Mouse (Mus musculus) heart, embryonic 10.5 days (tissue): ENCODE results near the gene Bard1. TPM values are rescaled to one million over a fixed set of nuclear protein-coding genes. Genes with fewer than 3 reads are reported as not detected.

Source experiments
- DNase-seq: peaks from one replicate; pipeline ENCODE4 v3.0.0-alpha.2; 2017; ENCODE audit warnings: low spot score
- H3K27ac ChIP-seq: fragments of 300-500 bp; sonication (generic); 2 replicates; pipeline ENCODE4 v1.5.1; 2016; ENCODE audit warnings: mild to moderate bottlenecking
- H3K27me3 ChIP-seq: fragments of 300-500 bp; sonication (generic); 2 replicates; pipeline ENCODE4 v1.6.1; 2016; ENCODE audit warnings: mild to moderate bottlenecking; ENCODE audit not compliant: poor library complexity, insufficient read depth, severe bottlenecking
- H3K36me3 ChIP-seq: fragments of 300-500 bp; sonication (generic); 2 replicates; pipeline ENCODE4 v1.6.1; 2016; ENCODE audit warnings: mild to moderate bottlenecking, moderate library complexity
- H3K4me1 ChIP-seq: fragments of 300-500 bp; sonication (generic); 2 replicates; pipeline ENCODE4 v1.6.1; 2016; ENCODE audit warnings: mild to moderate bottlenecking
- H3K4me3 ChIP-seq: fragments of 300-500 bp; sonication (generic); 2 replicates; pipeline ENCODE4 v1.5.1; 2016; ENCODE audit warnings: mild to moderate bottlenecking, moderate library complexity
- H3K9me3 ChIP-seq: fragments of 300-500 bp; sonication (generic); 2 replicates; pipeline ENCODE4 v1.6.1; 2016; ENCODE audit warnings: mild to moderate bottlenecking, moderate library complexity
- WGBS: fragments of 180-500 bp; shearing (Covaris S2); methylation state at CpG from one replicate; pipeline ENCODE4 v1.1.7; 2016; 5-methylcytosine and 5-hydroxymethylcytosine counted together
- polyA plus RNA-seq: library from polyadenylated mRNA; unstranded; fragments of >200 nt; fragmentation: Nextera tagmentation; extraction: Ambion mirVana; gene quantifications from 2 replicates; pipeline ENCODE4 v1.2.1, GENCODE M21; 2016

Gene Bard1
- polyA plus RNA-seq, 1 experiment from 2014 or later: 1.8 TPM

GRCm38 (mm10) chr1:71096031-71096430 is 6.9 kb downstream of the Bard1 start:
- DNase-seq: no peak
- no peaks in the 10 kb centered on the region for H3K9me3 ChIP-seq
- 91% methylated on average over 1 of the region's 1 CpGs for WGBS
- peaks cover 14% of the 10 kb centered on the region for H3K4me1 ChIP-seq
- H3K36me3 ChIP-seq: no peaks in the 10 kb centered on the region; the same call in 1 of the 2 replicates
- no peak overlapping the region for H3K4me3 ChIP-seq
- no peaks in the 10 kb centered on the region for H3K27me3 ChIP-seq
- no peak overlapping the region for H3K27ac ChIP-seq

- Histone ChIP-seq H3K9me3 (no peaks in the 10 kb centered on the region), H3K36me3 (no peaks in the 10 kb centered on the region; the same call in 1 of the 2 replicates), H3K27me3 (no peaks in the 10 kb centered on the region), H3K4me1 (peaks cover 10% of the 10 kb centered on the region), H3K4me3 (no peak overlapping the region), H3K27ac (no peak overlapping the region)
- DNase-seq: no peak
- WGBS: 91% methylated on average over 2 of the region's 2 CpGs
Measured at GRCm38 (mm10) chr1:71095211-71095805, 7.6 kb downstream of the Bard1 start.

GRCm38 (mm10) chr1:71075651-71076050 is 27.3 kb downstream of the Bard1 start:
- DNase-seq: no peak
- WGBS: 81% methylated on average over 3 of the region's 3 CpGs
- no peak overlapping the region for H3K27ac ChIP-seq

GRCm38 (mm10) chr1:71070771-71071170 is 32.2 kb downstream of the Bard1 start:
- Histone ChIP-seq H3K36me3 (peaks cover 10% of the 10 kb centered on the region; the same call in 1 of the 2 replicates), H3K4me3 (no peak overlapping the region), H3K4me1 (0 out of 2 replicates have a peak, but pooled peaks cover 7% of the 10 kb centered on the region), H3K27me3 (no peaks in the 10 kb centered on the region), H3K27ac (no peak overlapping the region), H3K9me3 (no peaks in the 10 kb centered on the region)
- no peak for DNase-seq

More at GRCm38 (mm10) chr1:71075651-71076050, 27.3 kb downstream of the Bard1 start:
- no peak overlapping the region for H3K4me3 ChIP-seq
- H3K4me1 ChIP-seq: 0 out of 2 replicates have a peak, but pooled peaks cover 4% of the 10 kb centered on the region
- no peaks in the 10 kb centered on the region for H3K27me3 ChIP-seq
- H3K36me3 ChIP-seq: peaks cover 10% of the 10 kb centered on the region; the same call in 1 of the 2 replicates
- H3K9me3 ChIP-seq: no peaks in the 10 kb centered on the region

GRCm38 (mm10) chr1:71068728-71069304 is 34.1 kb downstream of the Bard1 start:
- no peak overlapping the region for H3K27ac ChIP-seq
- no peak for DNase-seq
- 73% methylated on average over 3 of the region's 3 CpGs for WGBS
- H3K36me3 ChIP-seq: peaks cover 2% of the 10 kb centered on the region; the same call in 1 of the 2 replicates
- 0 out of 2 replicates have a peak, but pooled peaks cover 7% of the 10 kb centered on the region for H3K4me1 ChIP-seq
- H3K9me3 ChIP-seq: no peaks in the 10 kb centered on the region
- H3K4me3 ChIP-seq: no peak overlapping the region
- H3K27me3 ChIP-seq: no peaks in the 10 kb centered on the region

- H3K4me3 ChIP-seq: no peak overlapping the region
Measured at GRCm38 (mm10) chr1:71063885-71064492, 39.0 kb downstream of the Bard1 start.

GRCm38 (mm10) chr1:71056143-71056542 is 46.8 kb downstream of the Bard1 start:
- Histone ChIP-seq H3K4me1 (peaks cover 20% of the 10 kb centered on the region; the same call in 1 of the 2 replicates), H3K27me3 (no peaks in the 10 kb centered on the region), H3K27ac (peak overlapping the region; percentile 47; the same call in 1 of the 2 replicates), H3K9me3 (no peaks in the 10 kb centered on the region), H3K4me3 (no peak overlapping the region), H3K36me3 (peaks cover 4% of the 10 kb centered on the region; the same call in 1 of the 2 replicates)
- no peak for DNase-seq
- WGBS: 33% methylated on average over 4 of the region's 4 CpGs

More at GRCm38 (mm10) chr1:71063885-71064492, 39.0 kb downstream of the Bard1 start:
- no peak for DNase-seq
- no peaks in the 10 kb centered on the region for H3K27me3 ChIP-seq
- H3K36me3 ChIP-seq: peaks cover 9% of the 10 kb centered on the region
- 0 out of 2 replicates have a peak, but pooled peaks cover 3% of the 10 kb centered on the region for H3K4me1 ChIP-seq
- H3K27ac ChIP-seq: no peak overlapping the region
- WGBS: 94% methylated on average over 16 of the region's 16 CpGs
- no peaks in the 10 kb centered on the region for H3K9me3 ChIP-seq

- peaks cover 4% of the 10 kb centered on the region; the same call in 1 of the 2 replicates for H3K36me3 ChIP-seq
- 97% methylated on average over 1 of the region's 1 CpGs for WGBS
- H3K27ac ChIP-seq: no peak overlapping the region
- H3K4me3 ChIP-seq: no peak overlapping the region
- no peaks in the 10 kb centered on the region for H3K9me3 ChIP-seq
- no peak for DNase-seq
- H3K27me3 ChIP-seq: no peaks in the 10 kb centered on the region
- H3K4me1 ChIP-seq: peaks cover 20% of the 10 kb centered on the region; the same call in 1 of the 2 replicates
Measured at GRCm38 (mm10) chr1:71055454-71055853, 47.5 kb downstream of the Bard1 start.

GRCm38 (mm10) chr1:71052756-71053155 is 50.2 kb downstream of the Bard1 start:
- H3K4me3 ChIP-seq: no peak overlapping the region
- peak overlapping the region; percentile 59; the same call in 1 of the 2 replicates for H3K27ac ChIP-seq
- no peak for DNase-seq
- H3K4me1 ChIP-seq: peaks cover 29% of the 10 kb centered on the region
- no peaks in the 10 kb centered on the region for H3K27me3 ChIP-seq
- no peaks in the 10 kb centered on the region for H3K9me3 ChIP-seq
- 0 out of 2 replicates have a peak, but pooled peaks cover 3% of the 10 kb centered on the region for H3K36me3 ChIP-seq
- 63% methylated on average over 2 of the region's 2 CpGs for WGBS

GRCm38 (mm10) chr1:71052252-71052651 is 50.7 kb downstream of the Bard1 start:
- no peaks in the 10 kb centered on the region for H3K27me3 ChIP-seq
- peaks cover 29% of the 10 kb centered on the region for H3K4me1 ChIP-seq
- no peak for DNase-seq
- H3K27ac ChIP-seq: 0 out of 2 replicates have a peak overlapping the region, but pooled peaks have one; percentile 16
- no peak overlapping the region for H3K4me3 ChIP-seq
- H3K9me3 ChIP-seq: no peaks in the 10 kb centered on the region
- 0 out of 2 replicates have a peak, but pooled peaks cover 3% of the 10 kb centered on the region for H3K36me3 ChIP-seq
- 43% methylated on average over 3 of the region's 3 CpGs for WGBS

GRCm38 (mm10) chr1:71045141-71045540 is 57.8 kb downstream of the Bard1 start:
- no peak overlapping the region for H3K4me3 ChIP-seq
- 68% methylated on average over 2 of the region's 2 CpGs for WGBS
- no peak overlapping the region for H3K27ac ChIP-seq
- no peaks in the 10 kb centered on the region for H3K27me3 ChIP-seq
- no peaks in the 10 kb centered on the region for H3K9me3 ChIP-seq
- DNase-seq: no peak
- peaks cover 14% of the 10 kb centered on the region for H3K36me3 ChIP-seq
- H3K4me1 ChIP-seq: peaks cover 7% of the 10 kb centered on the region

GRCm38 (mm10) chr1:71043951-71044350 is 59.0 kb downstream of the Bard1 start:
- Histone ChIP-seq H3K9me3 (no peaks in the 10 kb centered on the region), H3K27me3 (no peaks in the 10 kb centered on the region), H3K36me3 (peaks cover 11% of the 10 kb centered on the region), H3K27ac (no peak overlapping the region), H3K4me1 (no peaks in the 10 kb centered on the region), H3K4me3 (no peak overlapping the region)
- DNase-seq: no peak
- WGBS: 92% methylated on average over 3 of the region's 3 CpGs

GRCm38 (mm10) chr1:71036999-71037398 is 65.9 kb downstream of the Bard1 start:
- DNase-seq: no peak
- 66% methylated on average over 7 of the region's 7 CpGs for WGBS
- Histone ChIP-seq H3K4me1 (no peaks in the 10 kb centered on the region), H3K9me3 (no peaks in the 10 kb centered on the region), H3K27ac (no peak overlapping the region), H3K27me3 (no peaks in the 10 kb centered on the region), H3K4me3 (no peak overlapping the region), H3K36me3 (no peaks in the 10 kb centered on the region)
